Mouse (Mus musculus) liver, embryonic 14.5 days (tissue): ENCODE results near the gene H2-T23.
"Not testable (repeated sequence)": the region's sequence is repeated elsewhere in the genome, so short reads cannot be mapped to it uniquely, and the experiment has no call there.

ENCODE experiments used
- CTCF ChIP-seq: IDR thresholded peaks from 2 replicates; pipeline ENCODE4 v1.5.1; 2016; ENCODE audit warnings: antibody characterized with exemption, low read depth, control low read depth
- EP300 ChIP-seq: IDR thresholded peaks from 2 replicates; pipeline ENCODE4 v1.6.1; 2016; ENCODE audit warnings: antibody characterized with exemption, low read depth

GRCm38 (mm10) chr17:36081901-36082300 lies 49.2 kb upstream of the H2-T23 start:
- not testable (repeated sequence) for TF ChIP-seq EP300, CTCF
